Mouse (Mus musculus) testis, postnatal 14 days (tissue): Measurements from ENCODE around the gene Rhox3a2.
"Not testable (repeated sequence)": the region's sequence is repeated elsewhere in the genome, so short reads cannot be mapped to it uniquely, and the experiment has no call there.

ENCODE experiments used
- DNase-seq: peaks from one replicate; pipeline ENCODE4 v3.0.0; 2021; ENCODE audit warnings: low spot score

The Rhox3a2 gene

DNA sequence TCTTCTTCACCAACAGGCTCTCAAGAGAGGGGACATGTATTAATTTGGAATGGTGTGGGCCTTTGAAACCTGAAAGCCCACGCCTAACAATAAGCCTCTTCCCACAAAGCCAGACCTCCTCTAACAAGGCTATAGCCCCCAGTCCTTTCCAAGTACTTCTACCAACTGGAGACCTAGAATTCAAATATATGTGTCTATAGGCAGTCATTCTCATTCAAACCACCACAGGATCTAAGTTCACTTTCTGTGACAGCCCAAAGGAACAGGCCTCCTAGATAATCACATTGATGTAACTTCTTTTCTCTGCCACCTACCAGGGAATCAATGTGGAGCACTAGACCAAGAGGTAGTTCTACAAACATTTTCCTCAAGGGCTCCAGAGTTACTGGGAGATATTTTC is at the start of gene Rhox3a2:
Gene Rhox3a2, plus strand, starts transcription at position 301 of the 400 bp plus-strand sequence.
- not testable (repeated sequence) for DNase-seq

- not testable (repeated sequence) for DNase-seq
These were observed 10.7 kb downstream of the Rhox3a2 start, which contains the start of gene Rhox4a2 for GRCm38 (mm10) chrX:37390548-37390947. Gene Rhox4a2, plus strand, starts transcription at chrX:37390848.

GRCm38 (mm10) chrX:37411767-37412166 is 31.9 kb downstream of the Rhox3a2 start, which contains the start of gene Rhox2b:
Gene Rhox2b, plus strand, starts transcription at chrX:37412067.
- not testable (repeated sequence) for DNase-seq

- DNase-seq: not testable (repeated sequence)
These were observed 52.4 kb downstream of the Rhox3a2 start, which contains the start of gene Rhox4b for GRCm38 (mm10) chrX:37432194-37432593. Gene Rhox4b, plus strand, starts transcription at chrX:37432494.
